Mouse (Mus musculus) kidney, adult 18-20 months (tissue): ENCODE data around the gene Krtap7-1.

ENCODE experiments used
- DNase-seq: peaks from one replicate; pipeline ENCODE4 v3.0.0; 2021

Krtap7-1 gene

DNA sequence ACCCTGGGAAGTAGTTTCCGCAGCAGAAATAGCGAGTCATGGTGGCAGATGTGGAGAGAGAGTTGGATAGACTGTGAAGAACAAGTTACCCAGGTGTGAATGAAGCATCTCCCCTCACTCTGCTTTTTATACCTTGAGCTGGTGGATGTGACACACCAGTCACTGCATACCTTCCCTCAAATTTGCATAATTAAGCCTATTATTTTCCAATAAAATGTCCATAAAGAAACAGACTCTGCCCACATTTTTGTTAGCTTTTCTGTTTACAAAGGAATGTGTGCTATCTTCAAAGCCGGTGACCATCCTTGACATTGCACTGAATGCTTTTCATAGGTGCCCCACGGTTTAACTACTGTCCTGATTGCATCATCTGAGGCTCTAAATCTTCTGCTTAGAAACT, at the start of gene Krtap7-1:
Krtap7-1 (minus strand) TSS at position 101 of the 400 bp plus-strand sequence.
- DNase-seq: no peak

DNA sequence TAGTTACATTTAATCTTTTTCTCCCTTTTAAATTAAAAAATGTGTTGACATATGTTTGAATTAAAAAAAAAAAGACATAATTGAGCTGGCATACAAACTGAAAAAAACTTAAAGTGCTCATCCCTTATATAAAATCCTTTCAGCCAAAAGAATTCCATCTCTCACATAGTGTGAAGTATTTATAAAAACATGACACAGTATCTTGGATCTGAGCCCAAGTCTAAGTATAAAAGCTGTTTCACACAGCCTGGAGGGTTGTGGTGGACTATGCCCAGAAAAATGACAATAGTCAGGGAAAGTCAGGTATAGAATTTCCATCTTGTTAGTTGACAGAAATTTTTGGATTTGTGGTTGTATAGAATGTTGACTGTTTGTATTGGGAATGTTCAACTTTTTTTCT, 42.2 kb upstream of the Krtap7-1 start:
- DNase-seq: no peak

DNA sequence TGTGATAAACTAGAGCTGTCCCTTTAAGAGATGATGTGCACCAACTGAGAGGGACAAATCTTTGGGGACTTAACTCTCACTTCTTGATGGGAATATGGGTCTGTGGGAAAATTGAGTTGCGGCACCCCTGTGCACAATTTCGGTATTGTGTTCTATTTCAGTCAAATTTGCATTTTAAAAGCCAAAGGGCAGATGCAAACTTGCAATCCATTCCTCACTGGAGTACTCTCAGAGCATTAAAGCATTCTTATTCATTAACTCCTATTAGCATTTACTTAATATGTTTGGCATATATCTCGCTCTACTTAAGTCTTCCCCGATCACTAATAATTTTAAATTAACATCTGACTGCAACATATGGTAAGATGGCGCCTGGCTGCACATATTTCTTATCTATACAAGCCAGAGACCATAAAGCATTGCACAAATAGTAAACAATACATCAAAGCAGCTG, 29.9 kb upstream of the Krtap7-1 start:
- no peak for DNase-seq

DNA sequence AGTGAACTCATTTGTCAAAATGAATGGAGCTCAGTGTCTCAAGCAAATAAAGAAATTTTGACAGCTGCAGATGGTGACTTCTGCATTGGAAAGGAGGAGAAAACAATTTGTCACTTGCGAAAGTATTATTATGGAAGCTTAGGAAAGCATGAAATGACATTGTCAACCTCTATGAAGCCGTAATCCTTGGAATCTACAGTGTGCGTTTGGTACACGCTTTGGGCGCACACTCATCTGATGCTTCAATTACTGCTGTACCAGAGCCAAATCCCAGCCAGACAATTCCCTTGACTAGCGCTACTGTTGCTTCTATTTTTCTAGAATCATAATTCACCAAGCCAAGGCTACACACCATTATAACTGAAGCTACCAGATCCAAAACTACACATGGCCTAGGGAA, 29.2 kb upstream of the Krtap7-1 start:
- DNase-seq: no peak

DNA sequence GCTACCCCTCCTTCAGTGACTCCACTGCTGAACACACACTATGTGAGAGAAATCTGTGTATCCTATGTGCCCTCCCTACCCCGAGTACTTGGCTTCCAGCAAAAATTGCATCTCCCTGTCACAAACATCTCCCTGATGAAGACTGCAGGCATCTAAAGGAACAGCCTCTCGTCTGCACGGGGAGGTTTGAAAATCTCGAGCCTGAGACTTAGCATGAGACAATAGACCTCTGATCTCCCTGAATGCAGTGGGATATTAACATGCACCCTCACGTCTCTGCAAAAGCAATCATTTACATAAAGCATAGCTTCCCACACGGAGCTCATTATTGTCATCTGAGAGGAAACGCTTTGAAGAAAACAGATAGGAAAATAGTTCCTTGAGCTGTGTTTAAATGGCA, 22.4 kb upstream of the Krtap7-1 start:
- no peak for DNase-seq

DNA sequence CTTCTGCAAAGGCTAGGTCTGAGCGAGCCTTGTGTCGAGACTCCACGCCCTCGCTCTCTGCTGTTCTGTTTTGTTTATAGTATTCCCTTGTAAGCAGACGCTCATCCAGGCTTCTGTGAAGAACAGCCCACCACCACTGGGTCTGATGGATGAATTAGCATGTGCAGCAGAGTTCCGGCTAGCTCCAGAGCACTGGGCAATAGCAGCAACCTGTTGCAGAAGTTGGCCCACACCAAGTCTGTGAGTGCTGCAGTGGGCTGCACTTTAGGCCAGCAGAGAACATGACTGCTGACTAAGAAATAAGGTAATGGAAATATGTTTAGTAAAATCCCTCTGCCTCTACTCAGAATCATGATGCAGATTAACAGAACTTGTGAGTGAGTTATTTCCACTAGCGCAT, 21.7 kb upstream of the Krtap7-1 start:
- no peak for DNase-seq

DNA sequence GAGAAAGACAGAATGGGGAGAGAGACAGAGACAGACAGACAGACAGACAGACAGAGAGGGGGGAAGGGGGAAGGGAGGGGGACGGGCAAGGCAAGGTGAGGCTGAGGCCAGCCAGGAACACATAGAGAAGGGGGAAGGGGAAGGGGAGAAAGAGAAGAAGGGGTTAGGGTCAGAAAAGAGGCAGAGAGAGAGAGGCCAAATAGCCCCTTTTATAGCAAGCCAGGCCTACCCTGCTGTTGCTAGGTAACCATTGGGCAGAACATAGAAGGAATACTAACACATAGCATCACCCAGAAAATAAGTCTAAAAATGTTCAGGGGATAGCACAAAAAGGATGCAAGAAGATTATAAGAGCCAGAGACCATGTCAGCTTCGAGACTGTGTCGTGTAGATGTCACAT, 20.3 kb upstream of the Krtap7-1 start:
- DNase-seq: no peak

DNA sequence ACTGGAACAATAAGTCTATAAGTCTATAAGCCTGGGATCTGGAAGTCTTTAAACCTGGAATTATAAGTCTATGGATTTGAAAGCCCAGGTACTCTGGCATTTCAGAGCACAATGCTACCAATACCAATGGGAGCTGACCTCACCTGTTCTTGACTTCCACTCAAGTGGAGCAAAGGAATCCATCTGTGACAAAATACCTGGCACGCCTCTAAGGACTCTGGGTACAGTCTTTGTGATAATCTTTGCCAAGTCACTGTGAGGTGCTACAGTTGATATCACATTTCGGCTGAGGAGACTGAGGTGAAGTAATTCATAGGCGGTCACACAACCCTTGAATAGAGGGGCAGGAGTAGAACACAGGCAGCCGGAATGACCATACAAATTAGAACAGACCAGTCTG, 12.9 kb upstream of the Krtap7-1 start:
- no peak for DNase-seq

DNA sequence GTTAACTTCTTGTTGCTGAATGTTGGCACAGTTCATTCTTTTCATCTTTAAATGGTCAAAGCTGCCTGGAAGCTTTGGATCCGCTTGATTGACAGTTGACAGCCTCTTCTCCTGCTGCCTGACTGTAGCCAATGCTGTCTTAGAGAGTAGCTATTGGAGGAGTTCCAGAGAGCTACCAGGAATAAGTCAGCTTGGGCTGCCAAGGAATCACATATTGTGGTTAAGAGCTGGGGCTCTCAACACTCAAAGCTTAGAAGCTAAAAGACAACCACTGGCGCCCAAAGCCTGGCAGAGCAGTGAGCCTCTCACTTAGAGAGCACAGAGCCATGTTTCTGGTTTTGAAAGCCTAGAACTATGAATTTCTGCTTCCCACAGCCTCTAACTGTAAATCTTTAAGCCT, 12.4 kb upstream of the Krtap7-1 start:
- no peak for DNase-seq

DNA sequence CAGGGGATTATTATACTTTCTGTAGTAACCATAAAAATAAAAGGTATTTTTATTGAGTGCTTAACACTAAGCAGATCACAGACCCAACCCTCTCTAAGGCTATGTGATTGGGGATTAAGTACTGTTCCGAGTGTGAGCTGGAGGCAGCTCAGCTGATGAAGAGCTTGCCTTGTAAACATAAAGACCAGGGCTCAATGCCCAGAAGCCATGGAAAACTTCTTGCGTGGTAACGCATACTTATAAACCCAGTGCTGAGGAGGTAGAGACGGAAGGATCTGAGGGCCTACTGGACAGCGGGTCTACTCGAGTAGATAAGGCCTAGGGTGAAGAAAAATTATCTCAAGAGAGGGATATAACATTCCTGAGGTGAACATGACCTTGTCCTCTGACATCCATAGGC, 12.0 kb upstream of the Krtap7-1 start:
- DNase-seq: no peak

DNA sequence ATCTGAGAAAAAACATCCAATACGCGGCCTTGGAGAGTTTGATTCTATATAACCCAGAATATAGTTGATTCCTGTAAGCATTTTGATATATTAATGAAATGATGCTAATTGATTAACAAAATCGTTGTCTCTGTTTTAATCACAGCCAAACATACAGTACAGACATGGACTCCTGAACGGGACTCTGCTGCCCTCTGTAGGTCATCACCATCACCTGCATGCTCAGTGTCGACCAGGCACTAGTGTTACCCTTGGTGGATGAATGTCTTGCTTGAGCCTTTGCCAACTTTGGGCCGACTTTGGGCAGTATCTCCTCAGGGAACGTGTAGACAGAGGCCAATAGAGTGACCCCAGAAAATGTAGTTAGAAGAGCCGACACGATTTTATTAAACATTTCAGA, 9.5 kb upstream of the Krtap7-1 start:
- peak; percentile 42 for DNase-seq

DNA sequence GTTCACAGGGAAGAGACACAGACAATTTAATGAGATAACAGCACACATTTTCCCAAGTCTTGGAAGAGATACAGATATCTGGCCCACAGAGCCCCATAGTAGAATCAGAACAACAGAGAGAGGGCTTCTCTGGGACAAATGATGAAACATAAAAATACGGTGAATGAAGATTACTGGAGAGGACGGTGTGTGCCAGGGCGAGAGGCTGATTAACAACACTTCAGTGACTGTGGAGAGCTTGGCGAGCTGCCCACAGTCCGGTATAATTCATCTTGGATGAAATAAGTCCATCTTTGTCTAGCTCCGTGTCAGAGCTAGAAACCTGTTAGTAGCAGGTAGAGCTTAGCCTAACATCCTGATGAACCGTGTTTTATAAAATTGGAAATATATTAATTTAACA, 5.3 kb upstream of the Krtap7-1 start:
- no peak for DNase-seq

DNA sequence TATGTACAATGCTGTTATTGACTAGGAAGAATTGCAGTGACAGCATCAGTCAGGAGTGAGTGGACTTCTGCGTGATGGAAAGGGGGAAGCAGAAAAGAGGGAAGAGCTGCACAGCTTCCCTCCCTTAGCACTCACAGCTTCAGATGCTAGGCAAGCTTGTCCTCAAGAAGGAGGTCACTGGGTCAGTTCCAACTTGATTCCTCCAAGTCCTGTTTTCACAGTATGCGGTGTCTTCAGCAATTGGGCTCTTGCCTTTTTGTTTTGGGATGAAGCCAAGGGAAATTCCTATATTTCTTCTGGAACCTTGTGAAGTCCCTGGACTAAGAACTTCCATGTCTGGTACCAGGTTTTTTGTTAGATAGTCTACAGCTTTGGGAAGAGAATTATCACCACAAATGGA, 4.6 kb downstream of the Krtap7-1 start:
- DNase-seq: no peak

DNA sequence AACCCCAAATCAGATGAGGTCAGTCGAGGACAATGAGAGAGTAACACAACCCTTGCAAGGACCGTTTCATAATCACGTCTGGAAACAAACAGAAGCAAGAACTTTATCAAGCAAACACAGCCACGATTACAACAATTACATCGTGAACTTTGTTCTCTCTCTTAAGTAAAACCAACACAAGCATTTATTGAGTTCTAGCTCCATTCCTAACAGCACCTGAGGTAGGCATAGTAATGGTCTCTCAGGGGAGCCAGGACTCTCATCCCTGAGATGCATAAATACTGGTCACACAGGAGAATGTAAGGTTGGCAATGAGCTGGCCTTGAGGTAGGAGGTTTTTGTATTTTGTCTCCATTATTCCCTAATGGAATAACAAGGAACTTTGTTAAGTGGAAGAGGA, 6.3 kb downstream of the Krtap7-1 start:
- no peak for DNase-seq

DNA sequence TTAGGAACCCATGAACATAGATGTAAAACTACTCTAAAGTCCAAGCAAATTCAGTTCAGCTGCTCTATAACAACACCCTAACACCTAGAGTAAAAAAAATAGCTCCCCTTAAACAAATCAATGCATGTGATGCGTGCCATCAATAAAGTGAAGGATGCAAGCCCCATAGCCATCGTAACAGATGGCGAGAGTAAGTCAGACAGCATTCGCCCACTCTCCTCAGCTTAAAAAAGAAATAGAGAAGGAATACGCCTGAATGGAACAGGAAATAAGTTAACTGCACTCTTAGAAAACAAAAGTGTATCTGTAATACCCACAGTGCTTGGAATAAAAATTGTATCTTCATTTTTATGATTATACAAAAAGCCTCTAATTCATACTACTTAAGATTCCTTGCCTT, 11.1 kb downstream of the Krtap7-1 start:
- no peak for DNase-seq

DNA sequence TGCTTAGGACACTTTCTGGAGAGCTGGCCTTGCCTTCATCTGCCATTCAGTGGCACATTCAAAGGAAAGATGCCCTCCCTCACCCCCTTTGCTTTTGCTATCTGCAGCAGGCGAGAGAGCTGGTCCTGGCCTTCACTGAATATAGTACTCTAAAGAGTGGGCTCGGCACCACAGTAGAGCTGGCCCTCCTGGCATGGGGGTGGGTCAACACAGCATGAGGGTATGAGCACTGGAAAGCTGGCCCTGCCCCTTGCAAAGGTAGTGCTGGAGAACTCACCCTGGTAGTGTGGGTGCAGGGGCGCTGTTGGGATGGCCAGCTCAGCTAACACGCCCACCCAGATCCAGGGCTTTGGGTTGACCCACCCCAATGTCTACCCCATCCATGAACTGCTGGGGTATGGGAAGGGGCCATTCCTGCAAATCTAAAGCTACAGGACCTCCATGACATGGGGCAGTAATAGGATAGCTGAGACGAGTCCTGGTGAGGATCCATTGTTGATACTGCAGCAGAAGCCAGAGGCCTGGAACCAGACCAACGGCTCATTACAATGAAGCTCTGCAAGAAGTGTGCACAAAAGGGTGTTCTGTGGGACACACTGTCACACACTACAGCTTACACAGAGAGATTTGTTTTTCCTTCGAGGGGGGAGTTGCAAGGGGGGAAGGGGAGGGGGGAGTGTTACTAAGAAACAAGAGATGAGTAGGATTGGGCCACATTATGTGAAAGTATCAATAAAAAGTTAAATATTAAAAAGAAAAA, 12.5 kb downstream of the Krtap7-1 start:
- no peak for DNase-seq

DNA sequence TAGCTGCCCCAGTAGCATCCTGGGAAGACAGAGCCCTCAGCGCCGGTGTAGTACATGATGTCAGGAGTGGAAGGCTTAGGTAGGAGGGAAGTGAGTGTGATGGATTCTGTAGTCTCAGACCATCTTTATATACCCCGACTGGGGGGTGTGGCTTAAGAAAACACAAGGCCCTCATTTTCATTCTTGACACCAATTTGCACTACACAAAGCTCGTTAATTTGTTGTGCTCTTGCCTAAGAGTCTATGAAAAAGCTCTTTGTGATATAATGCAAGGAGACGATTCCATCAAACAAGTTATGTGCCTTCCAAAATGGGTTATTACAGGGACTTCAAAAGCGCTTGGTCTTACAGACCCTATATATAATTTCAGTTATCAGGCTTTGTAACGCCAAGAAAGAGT, 20.3 kb downstream of the Krtap7-1 start, which contains the start of gene Krtap8-1:
Krtap8-1 (minus strand) TSS at position 101 of the 400 bp plus-strand sequence.
- no peak for DNase-seq

DNA sequence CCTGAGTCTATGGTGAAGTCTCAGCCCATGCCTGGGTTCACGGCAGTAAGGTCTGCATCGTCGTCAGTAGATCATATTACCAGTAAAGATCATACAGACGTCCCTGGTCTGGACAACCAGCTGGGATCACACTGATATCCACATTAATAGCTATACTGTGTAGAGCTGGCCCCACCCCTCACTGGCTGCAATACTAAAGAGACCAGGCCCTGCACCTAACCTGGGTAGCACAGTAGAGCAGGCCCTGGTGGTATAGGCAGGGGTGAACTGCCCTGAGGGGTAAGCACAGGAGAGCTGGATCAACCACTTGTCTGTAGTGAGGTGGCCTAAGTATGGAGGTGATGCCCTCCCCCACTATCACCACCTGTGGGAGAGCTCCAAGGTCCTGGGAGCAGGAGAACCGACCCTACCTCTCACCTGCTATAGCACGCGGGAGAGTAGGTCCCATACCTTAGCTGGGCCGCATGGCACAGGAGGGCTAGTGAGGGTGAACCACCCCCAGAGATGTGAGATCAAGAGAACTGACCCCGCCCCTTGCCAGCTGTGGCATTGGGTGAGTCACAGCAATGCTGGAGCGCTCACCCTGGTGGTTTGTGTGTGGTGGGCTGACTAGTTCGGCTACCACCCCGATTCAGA, 30.3 kb downstream of the Krtap7-1 start:
- no peak for DNase-seq

DNA sequence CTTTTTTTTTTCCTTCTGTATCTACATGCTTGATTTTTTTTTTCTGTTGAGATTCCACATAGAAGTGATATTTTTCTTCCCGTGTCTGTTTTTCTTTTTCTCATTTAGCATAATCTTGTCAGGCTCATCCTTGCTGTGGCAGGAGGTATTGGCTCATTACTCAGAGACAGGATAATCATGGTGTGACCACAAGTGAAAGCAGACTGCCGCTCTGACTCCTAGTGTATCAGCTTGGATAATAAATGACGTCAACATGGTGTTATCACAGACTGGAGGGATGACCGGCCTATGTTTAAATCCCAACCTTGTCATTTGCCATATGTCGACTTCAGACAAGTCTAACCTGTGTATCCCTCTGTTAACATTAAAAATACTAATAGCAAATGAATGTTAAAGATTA, 46.9 kb downstream of the Krtap7-1 start:
- DNase-seq: no peak
